Mouse (Mus musculus): Measurements from ENCODE around the gene Khdc1a. TPM values are rescaled to one million over a fixed set of nuclear protein-coding genes. Genes with fewer than 3 reads are reported as not detected.

Khdc1a gene
- polyA plus RNA-seq, 1 experiment from 2014 or later: not detected

DNA sequence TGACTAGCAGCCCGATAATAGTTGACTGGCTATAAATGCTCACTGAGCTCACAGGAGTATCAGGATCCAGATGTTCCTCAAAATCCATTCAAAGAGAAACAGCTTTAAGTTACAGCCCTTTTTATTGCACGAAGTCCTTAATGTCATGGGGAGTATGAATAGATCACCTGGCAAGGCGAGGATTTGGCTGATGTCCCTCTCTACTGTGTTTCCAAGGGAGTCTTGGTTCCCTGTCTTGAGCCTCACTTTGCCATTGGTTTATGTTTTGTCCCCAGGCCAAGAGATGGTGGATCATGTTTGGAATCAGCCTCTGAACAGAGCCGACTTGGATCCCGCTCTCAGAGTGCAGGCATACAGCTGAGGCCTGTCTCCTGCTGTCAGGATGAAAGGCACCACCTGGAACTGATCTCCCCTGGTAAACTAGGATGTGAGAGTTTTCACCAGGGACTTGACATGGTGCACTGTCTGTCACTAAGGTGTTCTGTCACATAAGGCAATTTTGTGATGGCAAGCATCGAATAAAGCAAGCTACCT, 41.8 kb downstream of the Khdc1a start:
- H3K4me1 ChIP-seq (ENCODE audit: insufficient read depth): no peaks in the 10 kb centered on the region
- H3K27me3 ChIP-seq (ENCODE audit: insufficient read depth, low read length): no peaks in the 10 kb centered on the region
- no peak overlapping the region for H3K4me3 ChIP-seq (ENCODE audit: low read depth, low read length)
- TF ChIP-seq CTCF (IDR thresholded peaks at IDR 0.05; ENCODE audit: low read depth): no peak
- no peak overlapping the region for H3K27ac ChIP-seq (ENCODE audit: low read depth)
- no peaks in the 10 kb centered on the region for H3K9me3 ChIP-seq (ENCODE audit: low read depth, low read length)
- DNase-seq (peak; percentile 21), ATAC-seq (ENCODE audit: insufficient read depth) (peak; percentile 68)
- H3K4me2 ChIP-seq: no peak overlapping the region
- no peaks in the 10 kb centered on the region for H3K36me3 ChIP-seq (ENCODE audit: insufficient read depth)
- H3K9ac ChIP-seq: no peak overlapping the region
- 45% methylated on average over 6 of the region's 6 CpGs for WGBS

Other genes starting within 250 kb of the Khdc1a start
- 8.4 and 8.9 TPM in 2 replicates for gene Tmem14a, start 131.1 kb upstream of the Khdc1a start, polyA plus RNA-seq (2014; fragmentation: Nextera tagmentation; extraction: Ambion mirVana)
- 0.45 and 0.55 TPM in 2 replicates for gene Gsta3, start 109.1 kb upstream of the Khdc1a start, polyA plus RNA-seq (2014; fragmentation: Nextera tagmentation; extraction: Ambion mirVana)
- not detected in 2 replicates for gene Khdc1c, start 18.7 kb downstream of the Khdc1a start, polyA plus RNA-seq (2014; fragmentation: Nextera tagmentation; extraction: Ambion mirVana)
- gene Khdc1b, start 33.9 kb downstream of the Khdc1a start, polyA plus RNA-seq (2014; fragmentation: Nextera tagmentation; extraction: Ambion mirVana): 0.08 TPM in 2 replicates

All from lung, embryonic 14.5 days (tissue).